Mouse (Mus musculus): ENCODE data around the gene Cgnl1.

GRCm38 (mm10) chr9:71716995-71717394 lies 54.4 kb downstream of the Cgnl1 start:
- no peak for TF ChIP-seq CTCF (IDR thresholded peaks at IDR 0.05; ENCODE audit: borderline replicate concordance, control insufficient read depth, extremely low read depth, insufficient read depth, low read length, poor library complexity)
- TF ChIP-seq POLR2A (IDR thresholded peaks at IDR 0.05; ENCODE audit: control insufficient read depth, extremely low read depth, insufficient read depth, low read length, poor library complexity): no peak

Measured in thymus, adult 2 months (tissue).